Mouse (Mus musculus) midbrain, postnatal 0 days (tissue): ENCODE data around the gene Entpd3. TPM values are rescaled to one million over a fixed set of nuclear protein-coding genes. Genes with fewer than 3 reads are reported as not detected.

Experiments
- ATAC-seq: fragments of 200-750 bp; cut with Nextera tagmentation; 2 replicates; pipeline ENCODE4 v1.8.0; 2017; ENCODE audit warnings: moderate number of reproducible peaks, mild to moderate bottlenecking, moderate TSS enrichment, moderate library complexity; ENCODE audit not compliant: low FRiP score
- DNase-seq: peaks from one replicate; pipeline ENCODE4 v3.0.0-alpha.2; 2015; ENCODE audit warnings: low spot score
- H3K27ac ChIP-seq: fragments of 300-500 bp; sonication (generic); 2 replicates; pipeline ENCODE4 v1.5.1; 2014; ENCODE audit warnings: low read depth, mild to moderate bottlenecking, low read length, mixed read lengths
- H3K27me3 ChIP-seq: fragments of 300-500 bp; sonication (generic); 2 replicates; pipeline ENCODE4 v1.6.1; 2014; ENCODE audit warnings: low read length, control low read depth, mixed read lengths; ENCODE audit not compliant: insufficient read depth
- H3K36me3 ChIP-seq: fragments of 300-500 bp; sonication (generic); 2 replicates; pipeline ENCODE4 v1.6.1; 2014; ENCODE audit warnings: low read length, control low read depth, mixed read lengths; ENCODE audit not compliant: insufficient read depth
- H3K4me1 ChIP-seq: fragments of 300-500 bp; sonication (generic); 2 replicates; pipeline ENCODE4 v1.6.1; 2014; ENCODE audit warnings: mild to moderate bottlenecking, control low read depth, antibody characterized with exemption, low read length, mixed read lengths; ENCODE audit not compliant: insufficient read depth
- H3K4me2 ChIP-seq: fragments of 300-500 bp; sonication (generic); 2 replicates; pipeline ENCODE4 v1.6.1; 2014; ENCODE audit warnings: low read depth, mild to moderate bottlenecking, low read length, mixed read lengths; ENCODE audit not compliant: poor library complexity, severe bottlenecking
- H3K4me3 ChIP-seq: fragments of 300-500 bp; sonication (generic); 2 replicates; pipeline ENCODE4 v1.5.1; 2014; ENCODE audit warnings: low read depth, mild to moderate bottlenecking, low read length, moderate library complexity
- H3K9ac ChIP-seq: fragments of 300-500 bp; sonication (generic); replicated peaks from 2 replicates; pipeline ENCODE4 v1.6.1; 2014; ENCODE audit warnings: mild to moderate bottlenecking, low read length, moderate library complexity, mixed read lengths; ENCODE audit not compliant: poor library complexity, severe bottlenecking
- H3K9me3 ChIP-seq: fragments of 300-500 bp; sonication (generic); 2 replicates; pipeline ENCODE4 v1.6.1; 2016; ENCODE audit warnings: low read length, control low read depth
- CTCF ChIP-seq: IDR thresholded peaks from 2 replicates; pipeline ENCODE4 v1.5.1; 2016; ENCODE audit warnings: antibody characterized with exemption, mild to moderate bottlenecking
- WGBS: fragments of 180-500 bp; shearing (Covaris S2); extraction: QIAGEN DNeasy Blood & Tissue Kit; methylation state at CpG from one replicate; pipeline ENCODE4 v1.1.7; 2014; 5-methylcytosine and 5-hydroxymethylcytosine counted together
- polyA plus RNA-seq: library from polyadenylated mRNA; unstranded; fragments of >200 nt; fragmentation: Nextera tagmentation; extraction: Ambion mirVana; gene quantifications from 2 replicates; pipeline ENCODE4 v1.2.1, GENCODE M21; 2015
- total RNA-seq: library from RNA; depleted of rRNA; stranded (reverse); fragments of >200 nt; gene quantifications from 2 replicates; pipeline ENCODE4 v1.2.3, GENCODE M21; 2014; rRNA removed

Entpd3 gene
- total RNA-seq, result 6.9 and 9.0 TPM in 2 replicates
- polyA plus RNA-seq, result 4.7 and 5.2 TPM in 2 replicates

GRCm38 (mm10) chr9:120539662-120540251 is at the start of gene Entpd3:
TSS of gene Entpd3 (plus strand) at chr9:120539818.
- WGBS, result 1% methylated on average over 30 of the region's 31 CpGs
- Histone ChIP-seq H3K4me1 (peaks cover 3% of the 10 kb centered on the region; the same call in 1 of the 2 replicates), H3K9me3 (no peaks in the 10 kb centered on the region), H3K4me3 (peak within 1 kb of the TSS; percentile 55), H3K27ac (no peak within 1 kb of the TSS), H3K27me3 (0 out of 2 replicates have a peak, but pooled peaks cover 4% of the 10 kb centered on the region), H3K4me2 (peak within 1 kb of the TSS; percentile 95), H3K9ac (peak within 1 kb of the TSS; percentile 72), H3K36me3 (no peaks in the 10 kb centered on the region)
- ATAC-seq (peak; percentile 44), DNase-seq (peak; percentile 12)
- no peak for TF ChIP-seq CTCF

GRCm38 (mm10) chr9:120491509-120491908 is 48.1 kb upstream of the Entpd3 start:
- ATAC-seq, result no peak
- no peak overlapping the region for H3K27ac ChIP-seq
- no peak overlapping the region; the same call in 1 of the 2 replicates for H3K9ac ChIP-seq

DNA sequence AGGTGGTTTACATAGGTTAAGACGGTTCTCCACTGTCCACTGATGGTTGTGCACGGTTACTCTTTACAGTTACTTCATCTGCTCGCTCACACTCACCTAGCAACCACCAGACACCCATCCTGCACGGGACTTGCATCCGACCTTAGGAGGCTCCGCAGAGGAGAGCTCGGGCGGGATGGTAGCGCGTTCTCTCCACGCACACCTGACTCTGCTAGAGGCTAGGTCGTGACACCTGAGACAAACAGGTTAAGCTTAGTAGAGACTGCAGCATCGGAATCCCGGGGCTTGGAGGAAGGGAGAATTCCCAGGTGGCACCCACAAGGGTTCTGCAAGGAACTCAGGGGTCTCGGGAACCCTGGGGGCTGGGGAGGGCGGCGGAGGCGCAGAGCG is 47.6 kb upstream of the Entpd3 start, which contains the start of gene Eif1b:
Eif1b (plus strand) TSS at position 223 of the 390 bp plus-strand sequence.
- Histone ChIP-seq H3K36me3 (peaks cover 16% of the 10 kb centered on the region), H3K27me3 (no peaks in the 10 kb centered on the region), H3K4me1 (0 out of 2 replicates have a peak, but pooled peaks cover 5% of the 10 kb centered on the region), H3K4me3 (peak within 1 kb of the TSS; percentile 91), H3K9ac (peak within 1 kb of the TSS; percentile 98), H3K4me2 (peak within 1 kb of the TSS; percentile 83), H3K9me3 (no peaks in the 10 kb centered on the region), H3K27ac (peak within 1 kb of the TSS; percentile 91)
- peak; percentile 35 for ATAC-seq
- DNase-seq, result no peak
- 4% methylated on average over 17 of the region's 19 CpGs for WGBS
- no peak for TF ChIP-seq CTCF

More at GRCm38 (mm10) chr9:120491509-120491908, 48.1 kb upstream of the Entpd3 start:
- Histone ChIP-seq H3K4me3 (peak overlapping the region; percentile 91), H3K27me3 (no peaks in the 10 kb centered on the region), H3K36me3 (peaks cover 16% of the 10 kb centered on the region), H3K9me3 (no peaks in the 10 kb centered on the region), H3K4me2 (peak overlapping the region; percentile 83), H3K4me1 (0 out of 2 replicates have a peak, but pooled peaks cover 5% of the 10 kb centered on the region)
- 88% methylated on average over 3 of the region's 3 CpGs for WGBS
- TF ChIP-seq CTCF, result peak; percentile 45
- DNase-seq, result no peak

GRCm38 (mm10) chr9:120492400-120493351 is 46.9 kb upstream of the Entpd3 start:
- Histone ChIP-seq H3K4me3 (peak overlapping the region; percentile 91), H3K4me2 (peak overlapping the region; percentile 83), H3K4me1 (0 out of 2 replicates have a peak, but pooled peaks cover 5% of the 10 kb centered on the region), H3K9ac (peak overlapping the region; percentile 98), H3K36me3 (peaks cover 18% of the 10 kb centered on the region), H3K27me3 (no peaks in the 10 kb centered on the region), H3K9me3 (no peaks in the 10 kb centered on the region), H3K27ac (peak overlapping the region; percentile 91)
- WGBS, result under 1% methylated on average over 71 of the region's 97 CpGs
- peak; percentile 87 for DNase-seq
- ATAC-seq, result peak; percentile 81
- no peak for TF ChIP-seq CTCF

- H3K27ac ChIP-seq, result no peak overlapping the region; the same call in 1 of the 2 replicates
- WGBS, result 70% methylated on average over 12 of the region's 12 CpGs
- peak overlapping the region; percentile 91 for H3K4me3 ChIP-seq
- H3K36me3 ChIP-seq, result peaks cover 18% of the 10 kb centered on the region
- peak overlapping the region; percentile 83 for H3K4me2 ChIP-seq
- peak overlapping the region; percentile 98 for H3K9ac ChIP-seq
- H3K4me1 ChIP-seq, result 0 out of 2 replicates have a peak, but pooled peaks cover 5% of the 10 kb centered on the region
- no peak for ATAC-seq
- no peaks in the 10 kb centered on the region for H3K27me3 ChIP-seq
- DNase-seq, result no peak
- H3K9me3 ChIP-seq, result no peaks in the 10 kb centered on the region
- no peak for TF ChIP-seq CTCF
Measured at GRCm38 (mm10) chr9:120493781-120494180, 45.8 kb upstream of the Entpd3 start.
